Mouse (Mus musculus) embryonic fibroblast, embryonic 13.5 days (primary cell): ENCODE measurements around the gene Epha10.

Experiments used
- CTCF ChIP-seq: IDR thresholded peaks from 2 replicates; pipeline ENCODE4 v1.5.1; 2011; ENCODE audit warnings: mild to moderate bottlenecking, control low read depth, low read length, moderate library complexity, borderline replicate concordance; ENCODE audit not compliant: insufficient read depth
- POLR2A ChIP-seq: IDR thresholded peaks from 2 replicates; pipeline ENCODE4 v1.6.1; 2011; ENCODE audit warnings: low read depth, mild to moderate bottlenecking, control low read depth, low read length, moderate library complexity

GRCm38 (mm10) chr4:124928102-124928501 is 47.4 kb downstream of the Epha10 start:
- TF ChIP-seq CTCF (no peak), POLR2A (no peak)
